Mouse (Mus musculus) neutrophil, adult 59 days (primary cell): Measurements from ENCODE around the gene Exo5. TPM values are rescaled to one million over a fixed set of nuclear protein-coding genes. Genes with fewer than 3 reads are reported as not detected.

Source experiments
- total RNA-seq, 2 experiments: library from RNA; stranded (reverse); gene quantifications; 1 replicate in 1 of 2; 2 replicates in 1 of 2; pipeline ENCODE4 v1.2.4; 2023

Gene Exo5
- total RNA-seq = 1 to 10 TPM; 4.3 to 5.0 TPM

DNA sequence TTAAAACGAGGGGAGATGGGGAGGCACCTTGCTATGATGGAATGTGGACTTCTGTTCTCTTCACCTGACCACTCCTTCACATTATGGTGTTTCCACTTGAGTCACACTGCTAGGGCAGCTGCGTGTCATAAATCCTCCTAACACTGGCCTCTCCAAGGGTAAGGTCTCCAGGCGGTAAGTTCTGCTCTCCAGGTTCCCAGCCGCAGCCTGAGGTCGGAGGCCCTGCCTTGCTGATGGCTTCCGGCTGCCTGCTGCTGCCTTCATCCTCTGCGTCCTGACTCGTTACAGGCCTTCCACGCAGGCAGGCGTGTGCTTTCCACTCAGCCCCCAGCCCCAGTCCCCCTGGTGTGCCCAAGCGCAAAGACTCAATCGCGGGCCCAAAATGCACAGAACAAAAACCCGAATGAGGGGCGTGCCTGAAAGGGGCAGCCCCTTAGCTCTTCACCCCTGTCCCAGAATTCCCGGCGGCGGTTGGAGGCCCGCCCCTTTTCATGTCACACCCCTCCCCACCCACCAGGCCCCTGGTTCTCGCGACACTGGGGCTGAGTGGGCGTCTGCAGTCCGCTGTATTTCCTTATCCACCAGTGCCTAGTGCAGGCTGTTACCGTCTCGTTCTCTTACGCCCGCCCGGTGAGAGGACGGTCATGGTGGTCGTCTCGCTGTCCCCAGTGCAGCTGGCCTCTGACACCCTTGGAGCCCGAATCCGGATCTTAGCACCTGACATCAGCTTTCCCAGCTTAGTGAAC lies at the start of gene Exo5:
Exo5 (minus strand) TSS at position 464 of the 746 bp plus-strand sequence.

DNA sequence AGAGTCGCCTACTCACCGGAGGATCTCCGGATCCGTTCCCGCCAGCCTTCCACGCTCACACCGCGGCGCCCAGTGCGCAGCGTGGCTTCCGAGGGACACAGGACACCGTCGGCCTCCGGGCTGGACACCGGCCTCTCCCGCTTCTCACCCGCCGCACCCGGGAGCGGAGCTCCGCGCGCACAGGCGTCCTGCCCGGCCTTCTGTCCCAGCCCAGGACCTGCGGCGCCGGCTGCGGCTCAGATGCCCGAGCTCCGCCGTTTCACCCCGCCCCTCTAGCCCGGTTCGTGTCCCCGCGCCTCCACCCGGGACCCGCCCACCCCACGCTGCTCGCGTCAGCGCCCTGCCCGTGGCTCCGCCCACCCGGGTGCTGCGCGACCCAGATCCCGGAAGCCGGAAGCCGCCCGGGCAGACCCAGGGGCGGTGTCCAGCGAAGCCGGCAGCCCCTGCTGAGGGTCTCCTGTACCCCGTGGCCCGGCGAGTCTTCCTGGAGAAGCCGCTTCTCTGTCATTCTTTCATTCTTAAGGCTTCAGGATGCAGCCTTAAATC lies 26.7 kb upstream of the Exo5 start, which contains the start of gene Zfp69:
Zfp69 (minus strand) TSS at position 272 of the 546 bp plus-strand sequence.

Other genes starting within 250 kb of the Exo5 start
- gene Kcnq4, start 176.4 kb downstream of the Exo5 start, total RNA-seq = not detected
- gene Nfyc, start 93.4 kb downstream of the Exo5 start, total RNA-seq = 10 to 100 TPM; 36.2 to 46.4 TPM
- under 1 TPM; 0.22 to 0.24 TPM for gene Rims3, start 70.2 kb downstream of the Exo5 start, total RNA-seq
- 1 to 10 TPM; 1.7 to 2.2 TPM for gene Zfp69, start 26.7 kb upstream of the Exo5 start, total RNA-seq
- 100 to 1,000 TPM; 176 to 190 TPM for gene Smap2, start 92.2 kb upstream of the Exo5 start, total RNA-seq
- gene Col9a2, start 114.4 kb upstream of the Exo5 start, total RNA-seq = not detected
- 100 to 1,000 TPM in 1 of 2 experiments, 10 to 100 TPM in 1; 96.1 to 111 TPM for gene Zmpste24, start 173.2 kb upstream of the Exo5 start, total RNA-seq
- gene Tmco2, start 184.2 kb upstream of the Exo5 start, total RNA-seq = not detected